Mouse (Mus musculus) forebrain, embryonic 11.5 days (tissue): ENCODE data around the gene Sgms1. TPM values are rescaled to one million over a fixed set of nuclear protein-coding genes. Genes with fewer than 3 reads are reported as not detected.

Experiments used
- ATAC-seq: fragments of 200-750 bp; cut with Nextera tagmentation; replicated peaks from 2 replicates; pipeline ENCODE4 v1.8.0; 2017; ENCODE audit warnings: moderate TSS enrichment; ENCODE audit not compliant: low FRiP score
- DNase-seq: peaks from one replicate; pipeline ENCODE4 v3.0.0-alpha.2; 2017; ENCODE audit warnings: low spot score
- H3K27ac ChIP-seq: fragments of 300-500 bp; sonication (generic); 2 replicates; pipeline ENCODE4 v1.5.1; 2014; ENCODE audit warnings: low read depth, low read length
- H3K27me3 ChIP-seq: fragments of 300-500 bp; sonication (generic); 2 replicates; pipeline ENCODE4 v1.6.1; 2014; ENCODE audit warnings: mild to moderate bottlenecking, low read length, mixed read lengths; ENCODE audit not compliant: control insufficient read depth, insufficient read depth
- H3K36me3 ChIP-seq: fragments of 300-500 bp; sonication (generic); 2 replicates; pipeline ENCODE4 v1.6.1; 2014; ENCODE audit warnings: mild to moderate bottlenecking, low read length, moderate library complexity, mixed read lengths; ENCODE audit not compliant: control insufficient read depth, insufficient read depth
- H3K4me1 ChIP-seq: fragments of 300-500 bp; sonication (generic); replicated peaks from 2 replicates; pipeline ENCODE4 v1.6.1; 2014; ENCODE audit warnings: low read length, mixed read lengths; ENCODE audit not compliant: control insufficient read depth, insufficient read depth
- H3K4me2 ChIP-seq: fragments of 300-500 bp; sonication (generic); 2 replicates; pipeline ENCODE4 v1.6.1; 2014; ENCODE audit warnings: low read depth, mild to moderate bottlenecking, low read length, moderate library complexity, mixed read lengths; ENCODE audit not compliant: severe bottlenecking
- H3K4me3 ChIP-seq: fragments of 300-500 bp; sonication (generic); 2 replicates; pipeline ENCODE4 v1.5.1; 2014; ENCODE audit warnings: low read depth, low read length
- H3K9ac ChIP-seq: fragments of 300-500 bp; sonication (generic); 2 replicates; pipeline ENCODE4 v1.6.1; 2014; ENCODE audit warnings: low read length
- H3K9me3 ChIP-seq: fragments of 300-500 bp; sonication (generic); 2 replicates; pipeline ENCODE4 v1.6.1; 2016; ENCODE audit warnings: low read length, mixed read lengths; ENCODE audit not compliant: control insufficient read depth
- WGBS: fragments of 180-500 bp; shearing (Covaris S2); extraction: QIAGEN DNeasy Blood & Tissue Kit; methylation state at CpG from one replicate; pipeline ENCODE4 v1.1.7; 2014; 5-methylcytosine and 5-hydroxymethylcytosine counted together
- polyA plus RNA-seq: library from polyadenylated mRNA; unstranded; fragments of >200 nt; fragmentation: Nextera tagmentation; extraction: Ambion mirVana; gene quantifications from 2 replicates; pipeline ENCODE4 v1.2.1, GENCODE M21; 2014

The Sgms1 gene
- polyA plus RNA-seq = 14.8 and 17.8 TPM in 2 replicates

- no peaks in the 10 kb centered on the region; the same call in 1 of the 2 replicates for H3K9me3 ChIP-seq
- 3% methylated on average over 64 of the region's 68 CpGs for WGBS
- ATAC-seq (peak; percentile 96), DNase-seq (peak; percentile 97)
- peak within 1 kb of the TSS; percentile 89 for H3K9ac ChIP-seq
- no peaks in the 10 kb centered on the region for H3K36me3 ChIP-seq
- 0 out of 2 replicates have a peak, but pooled peaks cover 7% of the 10 kb centered on the region for H3K4me1 ChIP-seq
- peak within 1 kb of the TSS; percentile 70 for H3K4me3 ChIP-seq
- H3K27ac ChIP-seq = peak within 1 kb of the TSS; percentile 82
- peak within 1 kb of the TSS; percentile 94 for H3K4me2 ChIP-seq
- peaks cover 2% of the 10 kb centered on the region; the same call in 1 of the 2 replicates for H3K27me3 ChIP-seq
Measured at GRCm38 (mm10) chr19:32389001-32389871, at the start of gene Sgms1. TSS of gene Sgms1 (minus strand) at chr19:32389714.

GRCm38 (mm10) chr19:32425856-32426255, 36.3 kb upstream of the Sgms1 start:
- Histone ChIP-seq H3K36me3 (no peaks in the 10 kb centered on the region), H3K4me1 (no peaks in the 10 kb centered on the region), H3K9me3 (no peaks in the 10 kb centered on the region), H3K27ac (no peak overlapping the region), H3K4me3 (no peak overlapping the region), H3K4me2 (no peak overlapping the region), H3K27me3 (no peaks in the 10 kb centered on the region), H3K9ac (no peak overlapping the region)
- DNase-seq = no peak
- no peak for ATAC-seq
- 87% methylated on average over 3 of the region's 3 CpGs for WGBS

GRCm38 (mm10) chr19:32424706-32425105, 35.2 kb upstream of the Sgms1 start:
- ATAC-seq (no peak), DNase-seq (no peak)
- Histone ChIP-seq H3K9me3 (no peaks in the 10 kb centered on the region), H3K27me3 (no peaks in the 10 kb centered on the region), H3K9ac (no peak overlapping the region), H3K4me1 (no peaks in the 10 kb centered on the region), H3K36me3 (no peaks in the 10 kb centered on the region), H3K27ac (no peak overlapping the region), H3K4me3 (no peak overlapping the region), H3K4me2 (no peak overlapping the region)
- 79% methylated on average over 3 of the region's 3 CpGs for WGBS

- H3K9ac ChIP-seq = no peak overlapping the region
- H3K9me3 ChIP-seq = no peaks in the 10 kb centered on the region
- no peak for ATAC-seq
- no peak for DNase-seq
- no peaks in the 10 kb centered on the region for H3K4me1 ChIP-seq
- H3K27me3 ChIP-seq = no peaks in the 10 kb centered on the region
- H3K27ac ChIP-seq = no peak overlapping the region
- no peak overlapping the region for H3K4me2 ChIP-seq
- H3K4me3 ChIP-seq = no peak overlapping the region
- WGBS = 79% methylated on average over 3 of the region's 3 CpGs
- H3K36me3 ChIP-seq = no peaks in the 10 kb centered on the region
Measured at GRCm38 (mm10) chr19:32419069-32419468, 29.6 kb upstream of the Sgms1 start.

- H3K27me3 ChIP-seq = no peaks in the 10 kb centered on the region
- H3K27ac ChIP-seq = no peak overlapping the region
- 94% methylated on average over 7 of the region's 7 CpGs for WGBS
- no peak overlapping the region for H3K4me3 ChIP-seq
- no peaks in the 10 kb centered on the region for H3K9me3 ChIP-seq
- H3K4me2 ChIP-seq = no peak overlapping the region
- ATAC-seq = no peak
- H3K4me1 ChIP-seq = no peaks in the 10 kb centered on the region
- no peaks in the 10 kb centered on the region for H3K36me3 ChIP-seq
- H3K9ac ChIP-seq = no peak overlapping the region
- no peak for DNase-seq
Measured at GRCm38 (mm10) chr19:32416692-32417317, 27.3 kb upstream of the Sgms1 start.

- Histone ChIP-seq H3K4me3 (no peak overlapping the region), H3K27me3 (no peaks in the 10 kb centered on the region), H3K36me3 (no peaks in the 10 kb centered on the region), H3K9ac (no peak overlapping the region), H3K9me3 (no peaks in the 10 kb centered on the region), H3K4me1 (no peaks in the 10 kb centered on the region), H3K4me2 (no peak overlapping the region), H3K27ac (no peak overlapping the region)
- ATAC-seq = no peak
- WGBS = 79% methylated on average over 8 of the region's 8 CpGs
- DNase-seq = no peak
Measured at GRCm38 (mm10) chr19:32409603-32410360, 20.3 kb upstream of the Sgms1 start.

GRCm38 (mm10) chr19:32406717-32407116, 17.2 kb upstream of the Sgms1 start:
- H3K27me3 ChIP-seq = no peaks in the 10 kb centered on the region
- H3K4me1 ChIP-seq = no peaks in the 10 kb centered on the region
- H3K27ac ChIP-seq = no peak overlapping the region
- H3K9me3 ChIP-seq = no peaks in the 10 kb centered on the region
- ATAC-seq (no peak), DNase-seq (no peak)
- WGBS = 78% methylated on average over 7 of the region's 7 CpGs
- H3K9ac ChIP-seq = no peak overlapping the region
- no peaks in the 10 kb centered on the region for H3K36me3 ChIP-seq
- H3K4me2 ChIP-seq = no peak overlapping the region
- H3K4me3 ChIP-seq = no peak overlapping the region

- no peaks in the 10 kb centered on the region for H3K9me3 ChIP-seq
- no peaks in the 10 kb centered on the region for H3K4me1 ChIP-seq
- H3K9ac ChIP-seq = no peak overlapping the region
- no peak overlapping the region for H3K4me2 ChIP-seq
- no peaks in the 10 kb centered on the region for H3K36me3 ChIP-seq
- DNase-seq (no peak), ATAC-seq (no peak)
- H3K27me3 ChIP-seq = no peaks in the 10 kb centered on the region
- no peak overlapping the region for H3K4me3 ChIP-seq
- H3K27ac ChIP-seq = no peak overlapping the region
- WGBS = 85% methylated on average over 5 of the region's 5 CpGs
Measured at GRCm38 (mm10) chr19:32404386-32404785, 14.9 kb upstream of the Sgms1 start.
